Mouse (Mus musculus) adrenal gland, postnatal 14 days (tissue): ENCODE data around the gene Gm15114. TPM values are rescaled to one million over a fixed set of nuclear protein-coding genes. Genes with fewer than 3 reads are reported as not detected.
"Not testable (repeated sequence)": the region's sequence is repeated elsewhere in the genome, so short reads cannot be mapped to it uniquely, and the experiment has no call there.

Experiments used
- DNase-seq: peaks from one replicate; pipeline ENCODE4 v3.0.0; 2021; ENCODE audit warnings: mixed read lengths
- long read RNA-seq, 2 experiments: library from polyadenylated mRNA; stranded (forward); transcript quantifications; one replicate each; pipeline ENCODE4 v2.0.0; 2021
- total RNA-seq: library from RNA; stranded (reverse); gene quantifications from 2 replicates; pipeline ENCODE4 v1.2.3, GENCODE M21; 2021

Gene Gm15114
- not detected in 2 replicates for total RNA-seq
- long read RNA-seq, experiment 1 = 0 reads
- long read RNA-seq, experiment 2 = 0 reads

- not testable (repeated sequence) for DNase-seq
Observed at GRCm38 (mm10) chrX:148488649-148489048, at the start of gene Gm15114. Gene Gm15114, plus strand, starts transcription at chrX:148488949.

Other genes starting within 250 kb of the Gm15114 start
- gene Gm8334, start 126.2 kb downstream of the Gm15114 start, total RNA-seq = not detected in 2 replicates
- not detected in 2 replicates for gene Gm15127, start 174.6 kb downstream of the Gm15114 start, total RNA-seq